Mouse (Mus musculus): Measurements from ENCODE around the gene Ufc1.

The Ufc1 gene

DNA sequence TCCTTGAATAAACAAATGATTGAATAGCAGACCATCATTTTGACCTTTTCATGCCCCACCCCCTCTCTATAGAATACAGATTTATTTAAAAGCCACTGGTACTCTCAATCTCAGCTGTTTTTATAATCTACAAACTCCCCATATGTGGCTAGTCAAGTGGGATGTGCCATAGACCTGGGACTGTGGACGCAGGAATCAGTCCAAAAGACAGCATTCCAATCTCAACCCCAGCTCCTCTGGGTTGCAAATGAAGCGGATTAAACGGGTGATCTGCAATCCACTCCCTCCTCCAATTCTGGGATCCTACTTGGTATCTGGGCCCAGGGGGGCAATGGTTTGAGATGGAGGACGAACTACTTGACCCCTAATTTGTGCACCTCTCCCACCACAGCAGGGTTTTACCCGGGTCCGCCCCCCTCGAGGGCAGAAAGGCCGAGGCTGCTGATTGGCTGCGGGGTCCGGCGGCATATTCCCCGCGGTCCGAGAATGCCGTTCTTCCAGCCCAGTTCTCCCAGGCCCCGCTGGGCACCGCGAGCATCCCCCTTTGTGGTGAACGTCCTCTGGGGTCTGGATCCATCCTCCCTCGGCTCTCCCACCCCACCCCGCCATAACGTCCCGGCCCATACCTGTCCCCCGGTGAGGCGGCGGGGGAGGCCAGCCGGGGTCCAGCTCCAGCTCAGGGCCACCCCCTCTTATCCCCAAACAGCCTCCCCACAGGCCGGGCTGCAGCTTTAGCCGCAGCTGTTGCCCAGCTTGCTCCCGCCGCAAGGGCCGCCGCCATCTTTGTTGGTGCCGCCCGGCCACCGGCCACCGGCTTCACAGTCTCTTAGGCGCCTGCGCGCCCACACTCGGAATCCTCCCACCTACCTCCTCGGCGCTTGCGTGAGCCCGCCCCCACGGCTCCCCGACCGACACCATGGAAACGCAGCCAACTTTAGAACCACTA, 7.4 kb downstream of the Ufc1 start, which contains the start of gene Usp21:
Gene Usp21, minus strand, starts transcription at position 856 of the 946 bp plus-strand sequence.
- peak; percentile 95 for DNase-seq (ENCODE audit: low read depth, low spot score)

DNA sequence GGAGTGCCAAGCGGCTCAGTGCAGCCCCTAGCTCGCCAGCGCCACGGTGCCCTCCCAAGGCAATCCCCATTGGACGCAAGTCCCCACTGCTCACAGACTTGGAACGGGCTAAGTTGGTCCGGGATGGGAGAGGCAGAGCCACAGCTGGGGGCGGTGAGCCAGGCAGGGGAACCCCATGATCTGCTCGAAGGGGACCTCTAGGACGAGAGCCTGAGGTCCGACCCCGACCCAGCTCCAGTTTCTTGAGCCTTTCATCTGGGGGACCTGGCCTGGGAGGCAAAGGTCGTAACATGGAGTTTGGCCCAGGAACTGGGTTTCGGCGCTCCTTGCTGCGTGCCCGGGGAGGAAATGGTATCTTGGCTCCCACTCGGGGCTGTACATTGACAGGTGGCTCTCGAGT, 8.3 kb downstream of the Ufc1 start:
- DNase-seq (ENCODE audit: low read depth, low spot score) = no peak

DNA sequence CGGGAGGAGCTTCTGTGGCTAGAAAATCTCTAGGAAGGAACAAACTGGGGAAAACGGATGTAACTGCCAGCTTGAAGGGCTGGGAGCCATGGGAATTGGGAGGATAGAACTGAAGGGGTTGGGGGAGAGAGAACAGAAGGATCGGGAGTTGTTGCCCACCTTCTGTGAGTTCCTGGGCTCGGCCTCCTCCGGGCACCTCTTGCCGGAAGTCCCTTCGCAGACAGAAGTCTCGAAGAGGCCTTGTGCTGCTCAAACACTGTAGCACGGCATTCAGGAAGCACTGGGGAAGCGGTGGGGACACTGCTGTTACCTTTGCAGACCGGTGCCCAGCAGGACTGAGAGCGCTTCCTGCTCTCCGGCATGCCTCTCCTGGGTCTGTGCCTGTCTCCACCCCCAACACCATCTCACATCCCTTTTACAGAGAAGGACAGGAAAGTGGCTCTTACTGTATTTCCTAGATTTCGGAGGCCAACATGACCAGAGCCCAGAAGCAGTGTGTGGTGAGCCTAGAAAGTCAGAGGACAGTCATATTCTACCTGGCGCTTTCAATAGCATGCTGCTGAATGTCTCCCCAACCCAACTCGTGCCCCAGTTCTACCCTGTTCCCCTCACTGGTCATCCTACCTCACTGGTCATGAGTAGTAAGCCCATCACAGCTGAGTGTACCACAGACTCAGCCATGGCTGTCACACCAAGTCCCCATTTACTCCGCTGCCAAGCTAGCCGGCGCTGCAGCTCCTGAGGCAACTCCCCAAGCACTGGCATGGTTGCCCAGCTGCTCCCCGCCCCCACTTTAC, 9.5 kb downstream of the Ufc1 start:
- DNase-seq (ENCODE audit: low read depth, low spot score) = no peak

DNA sequence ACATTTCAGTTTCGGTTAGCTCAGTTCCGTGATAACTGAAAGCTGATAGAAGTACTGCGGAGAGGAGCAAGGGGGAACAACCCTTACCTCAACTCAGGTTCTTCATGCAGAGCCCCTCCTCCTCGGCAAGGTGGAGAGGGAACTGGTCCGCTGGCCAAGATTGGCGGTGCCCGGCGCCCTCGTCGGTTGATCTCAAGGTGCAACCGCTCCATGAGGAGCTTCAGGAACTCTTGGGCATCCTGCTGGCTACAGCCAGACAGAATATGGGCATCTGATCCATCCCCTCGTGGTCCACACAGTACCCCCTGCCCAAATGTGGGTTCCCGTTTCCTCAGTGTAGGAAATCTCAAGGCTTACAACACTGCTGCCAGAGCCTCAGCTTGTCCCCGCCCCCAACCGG, 10.3 kb downstream of the Ufc1 start:
- DNase-seq (ENCODE audit: low read depth, low spot score) = no peak

DNA sequence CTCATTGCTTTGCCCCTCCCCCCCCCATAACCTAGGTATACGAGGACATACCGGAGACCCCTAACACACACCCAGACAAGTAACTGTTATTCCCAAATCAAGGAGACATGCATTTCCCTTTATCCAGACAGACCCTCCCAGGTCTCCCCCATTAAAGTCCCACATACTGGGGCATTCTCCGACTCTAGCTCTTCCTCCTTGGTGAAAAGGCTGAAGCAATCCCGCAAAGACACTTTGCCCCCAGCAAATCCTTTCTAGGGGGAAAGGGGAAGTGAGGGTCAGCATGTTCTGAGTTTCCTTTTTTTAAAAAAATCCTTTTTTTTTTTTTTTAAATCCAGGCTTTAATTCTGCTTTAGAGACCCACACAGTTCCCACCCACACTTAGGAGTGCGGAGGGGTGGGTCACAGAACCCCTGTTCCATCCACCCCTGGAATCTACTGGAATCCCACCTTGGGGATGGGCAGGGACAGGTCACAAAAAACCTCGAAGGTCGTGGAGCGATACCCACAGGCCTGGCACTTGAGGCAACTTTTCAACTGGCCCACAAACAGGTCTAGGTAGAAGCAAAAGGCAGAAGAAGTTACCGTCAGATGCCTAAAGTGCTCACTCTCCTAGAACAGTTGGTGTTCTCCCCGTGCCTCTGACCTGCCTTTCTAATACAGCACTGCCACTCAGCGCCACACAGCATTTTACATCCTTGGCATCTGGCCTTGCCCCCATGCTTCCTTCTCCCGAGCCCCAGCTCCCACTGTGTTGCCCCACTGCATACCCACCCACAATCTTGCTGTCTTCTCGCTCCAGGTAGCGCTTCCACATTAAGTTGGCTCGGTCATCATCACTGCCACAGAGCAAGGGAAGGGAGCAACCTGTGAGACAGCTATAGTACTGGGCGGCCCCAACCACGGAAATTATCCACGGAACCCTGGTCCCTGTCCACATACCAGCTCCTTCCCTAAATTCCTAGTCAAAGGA, 11.3 kb downstream of the Ufc1 start:
- no peak for DNase-seq (ENCODE audit: low read depth, low spot score)

DNA sequence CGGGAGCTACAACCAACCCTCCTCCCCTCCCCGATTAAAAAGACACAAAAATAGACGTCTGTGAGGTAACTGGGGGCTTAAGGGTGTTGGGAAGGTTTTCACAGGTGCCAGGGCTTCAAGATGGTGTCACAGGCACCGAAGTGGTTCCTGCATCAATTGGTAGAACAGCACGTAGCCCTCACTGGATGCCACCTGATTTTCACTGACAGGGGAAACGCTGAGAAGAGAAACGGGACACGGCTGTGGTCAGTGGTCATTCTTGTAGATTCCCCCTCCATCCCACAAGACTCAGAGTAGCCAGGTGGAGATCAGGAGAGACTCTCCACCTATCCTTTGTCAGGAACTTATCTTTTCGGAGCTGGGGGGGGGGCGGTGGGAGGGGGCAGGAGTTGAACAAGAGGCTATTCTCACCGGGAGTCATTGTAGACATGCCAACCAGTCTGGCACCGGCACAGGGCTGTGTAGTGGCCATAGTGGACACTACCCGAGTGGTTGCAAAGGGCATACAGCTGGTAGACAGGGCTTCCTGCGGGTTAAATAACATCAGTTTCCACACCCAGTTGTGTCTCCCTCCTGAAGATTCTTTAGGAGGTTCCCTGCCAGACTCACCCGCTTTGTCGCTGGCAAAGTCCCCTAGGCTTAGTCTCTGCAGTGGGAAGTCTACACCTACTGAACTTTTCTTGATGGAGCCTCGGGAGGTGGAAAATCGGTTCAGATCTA, 12.6 kb downstream of the Ufc1 start:
- DNase-seq (ENCODE audit: low read depth, low spot score) = no peak

DNA sequence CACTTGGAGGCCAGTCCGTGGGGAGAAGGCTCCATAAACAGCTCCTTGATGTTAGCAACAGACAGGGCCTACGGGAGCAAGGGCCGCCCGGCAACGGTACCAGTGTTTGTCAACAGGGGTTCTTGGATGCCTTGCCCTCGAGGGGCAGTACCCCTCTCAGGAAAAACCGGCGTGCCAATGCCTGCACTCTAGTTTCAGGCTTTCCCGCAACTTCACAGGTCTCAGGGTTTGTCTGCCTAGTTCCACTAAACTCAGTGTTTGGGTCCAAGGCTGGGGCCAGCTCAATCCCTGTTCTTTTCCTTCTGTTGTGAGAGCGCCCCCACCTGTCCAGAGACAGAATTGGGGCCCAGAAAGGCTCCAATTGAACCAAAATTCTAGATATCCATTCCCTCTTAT, 13.3 kb downstream of the Ufc1 start:
- DNase-seq (ENCODE audit: low read depth, low spot score) = peak; percentile 74

DNA sequence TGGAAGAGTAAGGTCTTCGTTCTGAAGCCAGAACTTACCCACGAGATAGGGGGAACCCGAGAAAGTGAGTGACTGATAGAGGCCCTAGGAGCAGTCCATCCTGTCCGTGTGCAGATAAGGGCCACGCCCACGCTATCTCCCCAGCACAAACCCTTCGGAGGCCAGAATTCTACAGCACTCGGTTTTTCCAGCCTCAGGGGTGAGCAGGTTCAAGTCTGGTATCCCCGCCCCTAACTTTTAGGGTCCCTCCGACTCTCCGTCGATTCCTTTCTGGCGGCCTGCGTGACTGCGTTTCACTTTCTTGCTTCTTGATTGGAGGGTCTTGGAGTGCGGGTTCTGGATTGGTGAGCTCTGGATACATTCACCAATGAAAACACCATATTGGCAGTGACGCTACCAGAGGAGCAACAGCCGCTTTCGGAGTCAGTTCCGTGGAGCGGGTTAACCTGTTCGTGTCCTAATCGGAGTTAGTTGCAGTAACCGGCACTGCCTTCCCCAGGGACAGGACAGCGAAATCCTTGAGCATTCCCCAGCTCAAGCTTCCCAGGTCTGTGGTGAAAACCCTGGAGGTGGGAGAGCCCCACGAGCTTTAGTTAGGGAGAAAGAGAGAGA, 13.8 kb downstream of the Ufc1 start, which contains the start of gene Ppox:
Gene Ppox, minus strand, starts transcription at position 271 of the 612 bp plus-strand sequence.
- DNase-seq (ENCODE audit: low read depth, low spot score) = peak; percentile 99

DNA sequence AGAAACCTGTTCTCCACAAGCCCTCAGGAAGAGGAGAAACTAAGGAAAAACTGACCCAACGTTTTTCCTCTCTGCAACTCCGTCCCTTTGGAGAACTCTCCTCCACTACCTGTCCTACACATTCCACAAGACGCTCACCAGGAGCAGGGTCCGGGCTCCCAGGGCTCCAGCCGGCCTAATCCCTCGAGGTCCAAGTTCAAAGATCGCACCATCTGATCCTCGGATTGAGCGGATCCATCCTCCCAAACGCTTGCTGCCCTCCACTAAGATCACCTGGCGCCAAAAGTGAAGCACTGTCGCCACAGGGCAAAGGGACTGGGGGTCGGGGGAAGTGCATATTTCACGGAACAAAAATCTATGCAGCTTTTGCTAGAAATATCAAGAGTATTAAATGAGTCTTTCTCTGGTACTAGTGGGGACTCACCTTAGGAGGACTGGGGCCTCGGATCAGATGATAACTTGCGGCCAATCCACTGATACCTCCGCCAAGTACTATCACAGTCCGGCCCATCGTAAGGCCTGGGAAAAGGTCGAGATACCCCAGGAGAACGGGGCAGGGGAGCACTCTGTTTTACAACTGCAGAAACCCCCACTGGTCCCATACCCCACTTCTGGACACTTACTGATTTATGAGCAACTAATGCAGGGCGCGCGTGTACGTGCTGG, 14.4 kb downstream of the Ufc1 start:
- DNase-seq (ENCODE audit: low read depth, low spot score) = no peak

DNA sequence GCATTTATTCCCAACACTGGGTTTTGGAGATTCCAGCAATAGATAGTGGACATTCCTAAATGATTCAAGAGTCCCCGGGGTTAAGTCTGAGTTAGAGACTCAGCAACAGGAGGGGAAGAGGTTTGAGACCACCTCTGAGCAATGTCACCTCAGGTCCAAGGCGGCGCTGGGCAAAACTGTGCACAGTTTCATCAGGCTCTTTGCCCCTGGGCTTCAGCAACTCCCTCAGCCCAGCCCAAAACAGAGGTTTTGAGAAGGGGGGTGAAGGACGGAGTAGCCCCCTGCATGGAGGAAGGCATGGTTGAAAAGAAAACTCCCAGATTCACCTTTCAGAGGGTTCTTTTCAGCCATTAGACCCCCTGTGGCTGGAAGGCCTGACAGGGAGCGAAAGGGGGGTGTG, 15.1 kb downstream of the Ufc1 start:
- no peak for DNase-seq (ENCODE audit: low read depth, low spot score)

DNA sequence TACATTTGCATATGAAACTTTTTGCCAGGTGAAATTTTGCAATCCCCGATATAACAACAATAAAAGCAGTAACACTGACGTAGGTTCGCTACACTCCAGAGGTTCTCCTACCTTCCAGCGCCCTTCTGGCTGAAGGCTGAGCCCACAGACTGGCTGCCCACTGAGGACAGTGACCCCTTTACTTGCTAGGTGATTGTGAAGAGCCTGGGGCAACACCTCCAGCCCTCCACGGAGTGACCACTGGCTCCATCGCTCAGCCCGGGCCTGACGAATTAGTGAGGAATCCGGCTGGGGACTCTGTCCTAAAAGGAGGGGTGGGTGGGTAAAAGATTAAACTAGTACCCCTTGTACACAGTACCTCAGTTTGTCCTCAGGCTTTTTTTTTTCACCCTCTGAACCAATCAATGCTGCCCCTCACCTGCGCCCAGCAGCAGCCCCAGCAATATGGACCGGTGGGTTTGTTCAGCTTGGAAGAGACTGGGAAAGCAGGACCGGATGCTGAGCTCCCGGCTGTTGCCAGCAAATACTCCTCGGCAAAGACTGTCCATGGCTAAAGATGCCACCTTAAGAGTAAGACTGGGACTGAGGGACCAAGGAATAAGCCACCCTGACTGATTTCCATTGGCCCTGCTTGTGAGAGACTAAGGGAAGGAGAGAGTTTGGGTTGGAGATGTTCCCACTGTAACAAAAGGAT, 15.7 kb downstream of the Ufc1 start:
- no peak for DNase-seq (ENCODE audit: low read depth, low spot score)

DNA sequence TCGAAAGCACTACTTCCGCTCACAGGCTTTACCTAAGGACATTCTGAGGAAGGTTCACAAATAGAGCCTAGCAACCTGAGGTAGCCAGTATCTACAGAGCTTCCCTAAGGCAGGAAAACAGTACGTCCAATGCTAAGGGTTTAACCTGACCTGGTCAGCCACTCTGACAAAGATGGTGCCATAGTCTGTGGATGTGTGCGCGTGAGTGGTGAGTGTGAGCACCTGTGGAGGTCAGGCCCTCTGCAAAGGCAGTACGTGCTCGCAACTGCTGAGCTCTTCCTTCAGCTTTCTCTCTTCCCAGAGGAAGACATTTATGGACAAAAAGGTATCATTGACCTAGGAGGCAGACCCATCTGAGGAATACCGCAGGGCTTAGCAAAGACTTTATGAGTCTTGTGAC, 16.4 kb downstream of the Ufc1 start:
- DNase-seq (ENCODE audit: low read depth, low spot score) = no peak

DNA sequence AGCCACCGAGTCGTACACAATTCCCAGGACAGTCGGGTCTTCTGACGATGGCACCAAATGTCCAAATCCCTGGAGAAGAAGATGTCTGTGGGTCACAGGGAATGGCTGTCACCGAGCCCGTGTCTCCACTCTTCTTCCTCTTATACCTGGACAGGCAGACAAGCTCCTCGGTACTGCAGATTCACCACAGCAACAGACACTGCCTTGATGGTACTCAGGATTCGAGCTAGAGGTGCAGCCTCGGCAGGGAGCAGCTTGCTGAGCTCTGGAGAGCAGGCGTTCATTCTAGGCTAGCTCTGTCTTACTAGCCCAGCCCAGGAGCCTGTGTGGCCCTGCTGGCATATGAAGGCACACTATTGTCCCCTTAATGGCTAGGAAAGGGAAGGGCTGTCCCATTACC, 17.1 kb downstream of the Ufc1 start:
- DNase-seq (ENCODE audit: low read depth, low spot score) = no peak

DNA sequence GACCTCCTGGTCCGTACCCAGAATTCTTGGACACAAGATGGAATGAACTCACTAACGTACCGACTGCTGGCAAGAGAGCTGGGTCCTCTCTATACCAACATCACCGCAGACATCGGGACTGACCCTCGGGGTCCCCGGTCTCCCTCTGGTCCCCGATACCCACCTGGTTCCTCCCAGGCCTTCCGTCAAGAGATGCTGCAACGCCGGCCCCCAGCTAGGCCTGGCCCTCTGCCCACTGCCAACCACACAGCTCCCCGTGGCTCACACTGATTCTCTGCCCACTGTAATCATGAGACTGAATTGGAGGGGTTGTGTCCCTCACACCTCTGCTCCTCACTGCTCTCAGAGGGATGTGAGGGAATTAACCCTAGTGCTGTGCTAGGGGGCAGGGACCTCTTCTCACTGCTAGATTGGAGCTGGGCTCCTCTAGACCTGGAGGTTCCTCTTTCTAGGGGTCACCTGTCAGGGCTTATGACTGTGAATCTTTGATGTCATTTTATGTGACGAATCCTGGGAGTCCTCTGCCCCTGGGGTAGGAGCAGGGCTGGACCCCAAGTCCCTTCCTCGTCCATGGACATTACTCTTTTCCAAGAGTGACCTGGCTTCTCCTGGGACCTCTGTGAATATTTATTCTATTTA, 18.6 kb downstream of the Ufc1 start:
- no peak for DNase-seq (ENCODE audit: low read depth, low spot score)

DNA sequence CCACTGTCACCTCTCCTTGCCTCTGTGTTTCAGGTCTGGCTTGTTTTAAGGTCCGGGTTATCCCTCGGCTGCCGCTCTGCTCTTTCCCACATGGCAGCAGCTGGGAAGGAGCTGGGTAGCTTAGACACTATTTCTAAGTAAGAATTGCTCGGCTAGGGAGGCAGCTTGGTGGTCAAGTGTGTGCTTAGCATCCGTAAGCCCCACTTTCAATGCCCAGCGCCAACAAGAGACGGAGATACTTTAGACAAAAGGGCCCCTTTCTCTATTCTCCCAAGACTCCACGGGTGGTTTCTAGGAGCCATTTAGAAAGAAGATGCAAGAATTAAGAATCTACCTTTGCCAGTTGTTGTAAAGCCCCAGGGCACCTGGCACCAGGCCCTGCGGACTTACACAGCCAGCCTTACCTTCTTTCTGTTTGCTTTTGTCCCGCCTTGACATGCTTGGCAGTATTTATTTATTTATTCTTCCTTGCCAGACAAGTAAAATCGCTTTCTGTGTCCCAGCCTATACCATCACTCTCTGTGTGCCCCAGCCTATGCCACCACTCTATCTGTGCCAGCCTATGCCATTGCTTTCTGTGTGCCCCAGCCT, 19.6 kb downstream of the Ufc1 start:
- DNase-seq (ENCODE audit: low read depth, low spot score) = no peak

DNA sequence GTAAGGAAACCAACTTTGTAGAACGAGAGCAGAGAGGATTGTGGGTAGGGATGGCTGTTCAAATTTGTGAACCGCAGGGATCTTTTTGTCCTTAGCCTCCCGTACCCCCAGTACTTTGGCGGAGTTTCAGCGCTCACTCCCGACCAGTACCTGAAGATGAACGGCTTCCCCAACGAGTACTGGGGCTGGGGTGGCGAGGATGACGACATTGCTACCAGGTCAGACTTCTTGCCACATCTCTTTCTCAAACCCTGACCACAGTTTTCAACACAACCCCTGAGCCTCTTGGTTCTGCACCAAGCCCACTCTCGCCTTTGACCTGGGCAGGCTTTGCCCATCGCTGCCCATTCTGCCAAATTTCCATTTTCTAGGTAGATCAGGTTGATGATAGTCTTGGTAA, 20.7 kb downstream of the Ufc1 start:
- no peak for DNase-seq (ENCODE audit: low read depth, low spot score)

DNA sequence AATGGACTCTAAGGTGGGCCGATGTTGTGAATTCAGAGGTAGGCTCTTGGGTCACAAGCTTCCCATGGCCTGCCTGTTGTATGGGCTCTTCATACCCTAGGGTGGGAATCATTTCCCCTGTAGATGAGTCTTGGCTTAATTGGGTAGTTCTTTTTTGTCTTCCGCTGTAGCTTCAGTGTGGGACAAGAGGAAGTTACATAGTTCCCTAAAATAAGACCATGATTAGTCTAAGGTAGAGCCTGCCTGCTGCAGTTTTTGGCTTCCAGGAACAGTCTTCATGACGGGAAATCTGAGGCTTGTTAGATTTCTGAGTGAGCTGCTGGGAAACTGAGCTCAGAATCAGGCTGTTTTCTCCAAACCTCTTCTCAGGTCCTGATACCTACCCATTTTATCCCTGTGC, 22.7 kb downstream of the Ufc1 start:
- no peak for DNase-seq (ENCODE audit: low read depth, low spot score)

DNA sequence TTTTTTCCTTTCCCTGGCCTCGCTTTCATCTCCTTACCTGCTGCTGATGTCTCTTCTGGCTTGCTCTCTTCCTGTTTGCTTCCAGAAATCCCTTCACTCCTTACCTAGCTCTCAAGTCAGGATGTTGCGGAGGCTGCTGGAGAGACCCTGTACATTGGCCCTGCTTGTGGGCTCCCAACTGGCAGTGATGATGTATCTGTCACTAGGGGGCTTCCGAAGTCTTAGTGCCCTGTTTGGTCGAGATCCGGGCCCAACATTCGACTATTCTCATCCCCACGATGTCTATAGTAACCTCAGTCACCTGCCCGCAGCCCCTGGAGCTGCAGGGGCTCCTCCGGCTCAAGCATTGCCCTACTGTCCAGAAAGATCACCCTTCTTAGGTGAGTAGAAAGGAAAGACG, 23.2 kb downstream of the Ufc1 start:
- peak; percentile 51 for DNase-seq (ENCODE audit: low read depth, low spot score)
